In genomic region chr19:45073871-45074542, GRCm38 (mm10) we compare ENCODE assay signal across 8 mouse cellular contexts. TPM values are rescaled to one million over a fixed set of nuclear protein-coding genes. Genes with fewer than 3 reads are reported as not detected.
DNase-seq lines count a peak whose midpoint lies in the region; ATAC-seq and TF ChIP-seq lines count a peak whose summit lies in the region.

No protein-coding gene starts in this region.

- H3K9ac ChIP-seq in intestine, embryonic 15.5 days = peak overlapping the region; percentile 77
- H3K9ac ChIP-seq in liver, adult 2 months (ENCODE audit: low read depth, low read length) = no peak overlapping the region
- H3K9ac ChIP-seq in midbrain, postnatal 0 days (replicated peaks; ENCODE audit: low read length, poor library complexity, severe bottlenecking) = peak overlapping the region; percentile 91

- peak overlapping the region; percentile 88 for H3K4me3 ChIP-seq in gastrocnemius, adult 2 months
- H3K4me3 ChIP-seq in intestine, embryonic 15.5 days (replicated peaks) = peak overlapping the region; percentile 58
- peak overlapping the region; percentile 80 for H3K4me3 ChIP-seq in liver, adult 2 months (ENCODE audit: insufficient read depth, low read depth, low read length)
- H3K4me3 ChIP-seq in midbrain, postnatal 0 days (ENCODE audit: low read depth, low read length) = peak overlapping the region; percentile 68

- H3K9me3 ChIP-seq in intestine, embryonic 15.5 days = no peaks in the 10 kb centered on the region
- no peaks in the 10 kb centered on the region for H3K9me3 ChIP-seq in midbrain, postnatal 0 days (ENCODE audit: low read length)

- peaks cover 37% of the 10 kb centered on the region for H3K27me3 ChIP-seq in intestine, embryonic 15.5 days (replicated peaks)
- no peaks in the 10 kb centered on the region for H3K27me3 ChIP-seq in liver, adult 2 months (ENCODE audit: control insufficient read depth, insufficient read depth, low read length)
- peaks cover 41% of the 10 kb centered on the region for H3K27me3 ChIP-seq in midbrain, postnatal 0 days (ENCODE audit: insufficient read depth, low read length)

- H3K27ac ChIP-seq in gastrocnemius, adult 2 months = peak overlapping the region; percentile 99
- peak overlapping the region; percentile 93 for H3K27ac ChIP-seq in intestine, embryonic 15.5 days
- H3K27ac ChIP-seq in liver, adult 2 months (replicated peaks; ENCODE audit: insufficient read depth, low read depth, low read length) = no peak overlapping the region
- no peak overlapping the region for H3K27ac ChIP-seq in midbrain, postnatal 0 days (ENCODE audit: low read depth, low read length)

- WGBS in intestine, embryonic 15.5 days = 7% methylated on average over 20 of the region's 20 CpGs
- WGBS in liver, adult 2 months = 7% methylated on average over 20 of the region's 20 CpGs
- WGBS in midbrain, postnatal 0 days = 8% methylated on average over 20 of the region's 20 CpGs

- peaks cover 22% of the 10 kb centered on the region for H3K4me1 ChIP-seq in intestine, embryonic 15.5 days (replicated peaks)
- peaks cover 8% of the 10 kb centered on the region for H3K4me1 ChIP-seq in liver, adult 2 months (ENCODE audit: control insufficient read depth, insufficient read depth, low read length)
- no peaks in the 10 kb centered on the region for H3K4me1 ChIP-seq in midbrain, postnatal 0 days (ENCODE audit: insufficient read depth, low read length)

- TF ChIP-seq CTCF in gastrocnemius, adult 2 months (IDR thresholded peaks at IDR 0.05) = peak; percentile 81
- peak; percentile 93 for TF ChIP-seq CTCF in liver, adult 2 months (IDR thresholded peaks at IDR 0.05; ENCODE audit: low read depth, low read length)
- TF ChIP-seq CTCF in midbrain, postnatal 0 days (IDR thresholded peaks at IDR 0.05) = peak; percentile 85

- H3K36me3 ChIP-seq in intestine, embryonic 15.5 days = no peaks in the 10 kb centered on the region
- H3K36me3 ChIP-seq in liver, adult 2 months (ENCODE audit: control insufficient read depth, insufficient read depth, low read length) = no peaks in the 10 kb centered on the region
- H3K36me3 ChIP-seq in midbrain, postnatal 0 days (ENCODE audit: insufficient read depth, low read length) = no peaks in the 10 kb centered on the region

- no peaks in the 10 kb centered on the region for H3K79me2 ChIP-seq in liver, adult 2 months (ENCODE audit: control insufficient read depth, insufficient read depth, low read length)

- intact Hi-C loops in heart, postnatal 25 days (cut with DNase I) = loop anchor here (2.0 kb wide), 1 partner anchor 15 kb away; no protein-coding TSS in a partner anchor
- intact Hi-C loops in gastrocnemius, adult 2 months (cut with DNase I) = loop anchor here (2.0 kb wide), 1 partner anchor 15 kb away; no protein-coding TSS in a partner anchor

- no peak for TF ChIP-seq POLR2A in liver, adult 2 months (IDR thresholded peaks at IDR 0.05; ENCODE audit: extremely low read depth, insufficient read depth, low read length)

- peak; percentile 54 for ATAC-seq in intestine, embryonic 15.5 days
- ATAC-seq in midbrain, postnatal 0 days (ENCODE audit: low FRiP score) = peak; percentile 49; the same call in 1 of the 2 replicates

- peak overlapping the region; percentile 87 for H3K4me2 ChIP-seq in intestine, embryonic 15.5 days (replicated peaks)
- H3K4me2 ChIP-seq in midbrain, postnatal 0 days (ENCODE audit: low read depth, low read length, poor library complexity, severe bottlenecking) = peak overlapping the region; percentile 98

- peak; percentile 94 for DNase-seq in heart, adult 11 months
- DNase-seq in heart, postnatal 25 days (ENCODE audit: low spot score) = no peak
- DNase-seq in cerebellum, postnatal 10 days = peak; percentile 94 to 96
- peak; percentile 91 for DNase-seq in gastrocnemius, adult 2 months
- peak; percentile 73 for DNase-seq in liver, adult 2 months (ENCODE audit: extremely low read depth, low read depth, low spot score)
- peak; percentile 92 for DNase-seq in midbrain, postnatal 0 days (ENCODE audit: low spot score)
- DNase-seq in spleen, postnatal 14 days (ENCODE audit: low spot score in 2 of 2) = peak; percentile 83 to 91

RNA-seq across cellular contexts. Expression of gene Kazald1, which starts 1.0 kb away (rescaled TPM):
- total RNA-seq in heart, postnatal 25 days (2021) = 1 to 10 TPM; 3.8 to 5.2 TPM
- 1 to 10 TPM; 4.2 to 5.9 TPM for total RNA-seq in gastrocnemius, adult 2 months (2021)
- polyA plus RNA-seq in intestine, embryonic 15.5 days (2015; fragmentation: Nextera tagmentation; extraction: Ambion mirVana) = 1.5 and 1.8 TPM in 2 replicates
- 0.67 and 1.2 TPM in 2 replicates for total RNA-seq in liver, adult 2 months (2014; rRNA removed)
- 1.1 and 1.2 TPM in 2 replicates for polyA plus RNA-seq in liver, adult 2 months (2012; rRNA removed)
- 0.94 and 2.2 TPM in 2 replicates for total RNA-seq in midbrain, postnatal 0 days (2014; rRNA removed)
- polyA plus RNA-seq in midbrain, postnatal 0 days (2015; fragmentation: Nextera tagmentation; extraction: Ambion mirVana) = 2.2 and 2.3 TPM in 2 replicates

RNA-seq across cellular contexts. Expression of gene Sfxn3, which starts 26.7 kb away (rescaled TPM):
- 10 to 100 TPM; 10.7 to 13.9 TPM for total RNA-seq in heart, postnatal 25 days (2021)
- 10 to 100 TPM; 17.1 to 25.1 TPM for total RNA-seq in gastrocnemius, adult 2 months (2021)
- polyA plus RNA-seq in intestine, embryonic 15.5 days (2015; fragmentation: Nextera tagmentation; extraction: Ambion mirVana) = 19.0 and 19.4 TPM in 2 replicates
- total RNA-seq in liver, adult 2 months (2014; rRNA removed) = 0.65 and 0.94 TPM in 2 replicates
- 0.76 and 1.5 TPM in 2 replicates for polyA plus RNA-seq in liver, adult 2 months (2012; rRNA removed)
- total RNA-seq in midbrain, postnatal 0 days (2014; rRNA removed) = 72.2 and 85.8 TPM in 2 replicates
- polyA plus RNA-seq in midbrain, postnatal 0 days (2015; fragmentation: Nextera tagmentation; extraction: Ambion mirVana) = 101 and 102 TPM in 2 replicates

RNA-seq across cellular contexts. Expression of gene Pdzd7, which starts 28.5 kb away (rescaled TPM):
- total RNA-seq in heart, postnatal 25 days (2021) = under 1 TPM in 1 of 2 experiments, not detected in 1; 0.16 TPM
- total RNA-seq in gastrocnemius, adult 2 months (2021) = 1 to 10 TPM; 5.9 to 6.8 TPM
- 0.40 and 0.43 TPM in 2 replicates for polyA plus RNA-seq in intestine, embryonic 15.5 days (2015; fragmentation: Nextera tagmentation; extraction: Ambion mirVana)
- total RNA-seq in liver, adult 2 months (2014; rRNA removed) = not detected in 2 replicates
- polyA plus RNA-seq in liver, adult 2 months (2012; rRNA removed) = 0.06 TPM in 1 of 2 replicates, not detected in the other
- 5.9 and 7.2 TPM in 2 replicates for total RNA-seq in midbrain, postnatal 0 days (2014; rRNA removed)
- polyA plus RNA-seq in midbrain, postnatal 0 days (2015; fragmentation: Nextera tagmentation; extraction: Ambion mirVana) = 2.9 and 3.4 TPM in 2 replicates

RNA-seq across cellular contexts. Expression of gene Lzts2, which starts 59.8 kb away (rescaled TPM):
- total RNA-seq in heart, postnatal 25 days (2021) = 10 to 100 TPM; 52.0 to 69.7 TPM
- 10 to 100 TPM; 21.0 to 29.3 TPM for total RNA-seq in gastrocnemius, adult 2 months (2021)
- polyA plus RNA-seq in intestine, embryonic 15.5 days (2015; fragmentation: Nextera tagmentation; extraction: Ambion mirVana) = 56.9 and 63.2 TPM in 2 replicates
- 3.4 and 4.6 TPM in 2 replicates for total RNA-seq in liver, adult 2 months (2014; rRNA removed)
- 14.2 and 14.3 TPM in 2 replicates for polyA plus RNA-seq in liver, adult 2 months (2012; rRNA removed)
- 32.8 and 40.4 TPM in 2 replicates for total RNA-seq in midbrain, postnatal 0 days (2014; rRNA removed)
- 12.9 TPM in 2 replicates for polyA plus RNA-seq in midbrain, postnatal 0 days (2015; fragmentation: Nextera tagmentation; extraction: Ambion mirVana)

Comparison
In these comparisons a context has a peak if more than half of its experiments do, and no peak if none do; other contexts are left out.
1. H3K27ac ChIP-seq: peak in gastrocnemius, adult 2 months (single experiment) and intestine, embryonic 15.5 days (single experiment); none in liver, adult 2 months (single experiment) and midbrain, postnatal 0 days (single experiment).
2. Peak in every context shown above with its lines, with median percentiles within 50 percentile points of each other: H3K4me3 ChIP-seq and CTCF ChIP-seq.